Mouse (Mus musculus) layer of hippocampus, postnatal 14 days (tissue): ENCODE data around the gene Spin1. TPM values are rescaled to one million over a fixed set of nuclear protein-coding genes. Genes with fewer than 3 reads are reported as not detected.
"Not testable (repeated sequence)": the region's sequence is repeated elsewhere in the genome, so short reads cannot be mapped to it uniquely, and the experiment has no call there.

Source experiments
- DNase-seq, 2 experiments: peaks; one replicate each; pipeline ENCODE4 v3.0.0; 2021 to 2022; ENCODE audit warnings: low spot score in 2 of 2, mixed read lengths in 1 of 2
- long read RNA-seq, 2 experiments: library from polyadenylated mRNA; stranded (forward); transcript quantifications; one replicate each; pipeline ENCODE4 v2.0.0; 2021
- total RNA-seq, 2 experiments: library from RNA; stranded (reverse); gene quantifications; 2 replicates each; pipeline ENCODE4 v1.2.3; 2021

The Spin1 gene
- total RNA-seq: 100 to 1,000 TPM; 157 to 165 TPM
- long read RNA-seq, experiment 1, full-length matches to known transcripts: 109 of 145 reads
- long read RNA-seq, experiment 1, partial matches to known transcripts: 15 of 145 reads
- long read RNA-seq, experiment 1, other reads (novel, unspliced or antisense): 21 of 145 reads
- long read RNA-seq, experiment 2, full-length matches to known transcripts: 98 of 154 reads
- long read RNA-seq, experiment 2, partial matches to known transcripts: 7 of 154 reads
- long read RNA-seq, experiment 2, other reads (novel, unspliced or antisense): 49 of 154 reads

GRCm38 (mm10) chr13:51100233-51101015, at the start of gene Spin1:
TSS of gene Spin1 (plus strand) at chr13:51100880.
- peak; percentile 76 to 79 for DNase-seq

GRCm38 (mm10) chr13:51051016-51051415, 49.7 kb upstream of the Spin1 start:
- no peak for DNase-seq

- no peak for DNase-seq
Observed at GRCm38 (mm10) chr13:51052408-51052807, 48.3 kb upstream of the Spin1 start.

GRCm38 (mm10) chr13:51063024-51063423, 37.7 kb upstream of the Spin1 start:
- DNase-seq: no peak

GRCm38 (mm10) chr13:51063721-51064120, 37.0 kb upstream of the Spin1 start:
- no peak for DNase-seq

- DNase-seq: no peak
Observed at GRCm38 (mm10) chr13:51064429-51064828, 36.3 kb upstream of the Spin1 start.

- DNase-seq: no peak
Observed at GRCm38 (mm10) chr13:51071063-51071680, 29.5 kb upstream of the Spin1 start.

GRCm38 (mm10) chr13:51071763-51072276, 28.9 kb upstream of the Spin1 start:
- no peak for DNase-seq

GRCm38 (mm10) chr13:51072917-51073843, 27.5 kb upstream of the Spin1 start:
- no peak for DNase-seq

GRCm38 (mm10) chr13:51074081-51074680, 26.5 kb upstream of the Spin1 start:
- DNase-seq: no peak

GRCm38 (mm10) chr13:51076191-51076590, 24.5 kb upstream of the Spin1 start:
- not testable (repeated sequence) for DNase-seq

- not testable (repeated sequence) for DNase-seq
Observed at GRCm38 (mm10) chr13:51078586-51078985, 22.1 kb upstream of the Spin1 start.

- no peak for DNase-seq
Observed at GRCm38 (mm10) chr13:51080801-51081200, 19.9 kb upstream of the Spin1 start.

GRCm38 (mm10) chr13:51084241-51084640, 16.4 kb upstream of the Spin1 start:
- DNase-seq: no peak

- DNase-seq: no peak
Observed at GRCm38 (mm10) chr13:51085941-51086340, 14.7 kb upstream of the Spin1 start.

- no peak for DNase-seq
Observed at GRCm38 (mm10) chr13:51087253-51087652, 13.4 kb upstream of the Spin1 start.

GRCm38 (mm10) chr13:51088207-51088606, 12.5 kb upstream of the Spin1 start:
- DNase-seq: no peak

GRCm38 (mm10) chr13:51089058-51089457, 11.6 kb upstream of the Spin1 start:
- DNase-seq: no peak

- DNase-seq: no peak
Observed at GRCm38 (mm10) chr13:51090105-51090661, 10.5 kb upstream of the Spin1 start.

- DNase-seq: no peak
Observed at GRCm38 (mm10) chr13:51093430-51093829, 7.2 kb upstream of the Spin1 start.
